Mouse (Mus musculus) B cell, adult 2 months (primary cell): Measurements from ENCODE around the gene B430305J03Rik.
A peak's percentile ranks its signal among the peaks of the same experiment; 100 is the strongest.

Source experiments
- DNase-seq, 2 experiments: peaks; one replicate each; pipeline ENCODE4 v3.0.0; 2022

The B430305J03Rik gene

DNA sequence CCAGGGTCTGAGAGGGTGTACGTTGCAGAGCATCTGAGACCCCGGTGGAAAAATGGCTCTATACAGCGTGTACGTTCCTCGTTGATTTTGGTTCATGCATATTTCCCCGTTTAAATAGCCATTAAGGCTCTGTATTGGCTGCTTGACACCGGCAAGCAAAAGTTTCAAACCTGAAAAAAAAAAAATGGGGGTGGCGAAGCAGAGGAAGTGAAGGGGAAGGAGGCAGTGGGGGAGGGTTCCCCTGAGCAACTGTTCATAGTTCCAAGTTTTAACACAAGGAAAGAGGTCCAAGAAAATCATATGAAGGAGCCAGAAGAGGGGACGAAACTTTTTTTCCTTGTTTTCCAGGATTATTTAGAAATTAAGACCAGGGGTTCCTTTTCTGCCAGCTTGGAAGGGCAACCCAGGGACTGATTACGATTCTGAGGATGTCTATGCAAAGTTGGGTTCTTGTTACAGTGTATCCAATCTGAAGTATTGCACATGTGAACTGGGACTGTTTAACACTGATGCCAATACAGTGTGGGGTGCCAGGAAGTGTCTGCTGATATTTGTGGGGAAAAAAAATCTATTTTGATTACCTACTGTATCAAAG lies at the start of gene B430305J03Rik:
B430305J03Rik (minus strand) TSS at position 173 of the 595 bp plus-strand sequence.
- DNase-seq, result peak; percentile 40 to 45

DNA sequence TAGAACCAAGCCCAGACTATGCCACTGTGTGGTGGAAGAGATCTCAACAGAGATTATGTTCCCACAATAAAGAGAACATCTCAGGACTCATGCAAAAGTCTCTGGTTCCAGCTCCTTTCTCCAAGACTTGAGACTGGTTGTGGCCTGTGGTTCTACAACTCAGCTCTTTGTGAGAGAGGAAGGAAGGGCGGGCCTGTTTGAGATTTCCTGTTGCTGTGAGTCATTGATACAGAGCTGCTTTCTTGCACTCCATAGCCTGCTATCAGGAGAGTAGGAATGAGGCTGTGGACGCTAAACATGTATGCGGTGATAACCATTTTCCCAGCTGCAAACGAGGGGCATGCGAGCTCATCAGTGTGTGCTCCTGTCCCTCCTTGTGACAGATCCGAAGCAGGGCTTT lies 43.9 kb upstream of the B430305J03Rik start:
- DNase-seq, result peak; percentile 31 to 37

DNA sequence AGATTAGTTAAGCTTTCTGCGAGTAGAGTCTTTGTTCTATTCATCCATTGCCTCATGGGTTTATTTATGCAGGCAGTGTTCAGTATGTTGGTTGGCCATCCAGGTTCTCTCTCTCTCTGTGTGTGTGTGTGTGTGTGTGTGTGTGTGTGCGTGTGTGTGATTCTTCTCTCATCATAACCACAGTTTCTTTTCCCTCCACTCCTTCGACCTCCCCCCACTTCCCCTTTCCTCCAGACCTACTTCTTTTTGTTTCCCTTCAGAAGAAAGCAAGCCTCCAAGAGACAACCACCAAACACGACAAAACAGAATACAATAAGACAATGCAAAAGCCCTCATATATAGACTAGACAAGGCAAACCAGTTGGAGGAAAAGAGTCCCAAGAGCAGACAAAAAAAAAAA lies 41.2 kb upstream of the B430305J03Rik start:
- peak; percentile 16 to 37 for DNase-seq

DNA sequence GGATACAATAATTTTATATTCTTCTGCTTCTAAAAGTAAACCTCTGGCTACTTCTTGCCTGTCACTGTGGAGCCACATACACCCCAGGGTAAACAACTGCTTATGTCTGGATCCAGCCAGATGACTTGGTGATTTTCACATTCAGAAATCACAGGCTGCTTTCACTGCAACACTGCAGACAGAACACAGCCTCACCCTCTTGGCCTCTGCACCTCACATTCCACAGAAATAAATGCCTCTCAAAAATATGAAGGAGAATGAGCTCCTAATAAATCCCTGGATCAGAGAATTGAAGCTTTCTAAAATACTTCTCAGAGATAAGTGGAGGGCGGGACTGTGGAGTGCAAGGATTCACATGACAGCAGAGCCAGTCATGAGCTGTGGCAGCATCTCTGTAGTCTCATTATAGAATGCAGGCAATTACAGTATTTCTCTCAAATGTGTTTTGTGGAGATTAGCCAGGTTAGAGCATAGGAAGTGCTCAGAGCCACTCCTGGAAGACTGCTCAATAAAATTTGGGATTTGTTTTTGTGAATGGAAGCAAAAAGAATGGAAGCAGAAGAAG lies 35.2 kb upstream of the B430305J03Rik start:
- DNase-seq, result no peak

DNA sequence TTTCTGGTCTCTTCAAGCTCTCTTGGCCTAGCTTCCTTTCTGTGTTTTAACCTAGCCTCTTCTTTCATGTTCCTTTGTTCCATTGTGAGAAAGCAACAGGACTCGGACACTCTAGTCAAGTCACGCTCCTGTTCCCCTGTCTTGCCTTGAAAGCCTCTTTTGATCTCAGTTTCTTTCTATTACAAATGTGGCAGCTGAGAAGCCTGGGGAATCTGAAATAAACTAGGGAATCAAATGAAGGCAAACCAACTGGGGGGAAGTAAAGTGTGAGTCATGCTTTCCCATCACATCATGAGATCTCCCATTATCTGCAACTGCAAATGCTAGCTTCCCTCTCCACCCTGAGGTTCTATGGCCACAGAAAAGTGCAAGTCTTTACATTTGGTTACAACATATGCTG lies 31.0 kb upstream of the B430305J03Rik start:
- no peak for DNase-seq

DNA sequence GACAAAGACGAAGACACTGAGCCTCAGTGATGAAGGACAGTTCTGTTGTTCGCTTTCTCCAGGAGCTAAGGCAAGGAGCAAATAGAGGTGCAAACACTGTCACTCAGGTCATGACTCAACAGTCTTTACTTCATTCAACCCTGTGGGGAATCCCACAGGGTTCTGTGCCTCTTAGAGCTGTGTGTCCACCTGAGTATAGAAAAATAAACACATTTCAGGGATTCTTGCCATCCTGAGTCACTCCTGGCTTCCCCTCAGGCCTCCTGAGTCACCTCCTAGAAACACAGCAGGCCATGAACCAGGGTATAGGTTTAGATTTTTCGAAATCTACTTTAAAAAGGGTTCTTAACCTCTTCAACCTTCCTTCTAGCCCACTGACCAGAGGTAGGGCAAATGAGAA lies 29.6 kb upstream of the B430305J03Rik start:
- no peak for DNase-seq

DNA sequence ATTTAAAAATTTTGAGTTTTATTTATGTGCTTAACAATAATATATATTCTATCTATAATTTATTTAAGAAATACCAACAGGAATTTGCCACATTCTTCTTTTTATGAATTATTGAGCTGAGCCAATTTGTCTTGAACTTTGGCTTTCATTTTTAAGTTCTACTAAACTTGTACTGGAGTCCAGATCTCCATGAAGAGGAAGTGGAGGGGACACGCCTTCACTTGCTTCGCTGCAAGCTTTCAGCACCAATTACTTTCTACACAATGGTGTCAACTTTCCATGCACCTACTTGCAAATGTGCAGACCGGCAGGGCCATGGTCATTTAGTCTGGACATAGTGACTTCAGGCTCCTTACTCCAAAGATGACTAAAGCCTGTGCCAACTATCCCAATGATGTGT lies 27.8 kb upstream of the B430305J03Rik start:
- DNase-seq, result no peak

DNA sequence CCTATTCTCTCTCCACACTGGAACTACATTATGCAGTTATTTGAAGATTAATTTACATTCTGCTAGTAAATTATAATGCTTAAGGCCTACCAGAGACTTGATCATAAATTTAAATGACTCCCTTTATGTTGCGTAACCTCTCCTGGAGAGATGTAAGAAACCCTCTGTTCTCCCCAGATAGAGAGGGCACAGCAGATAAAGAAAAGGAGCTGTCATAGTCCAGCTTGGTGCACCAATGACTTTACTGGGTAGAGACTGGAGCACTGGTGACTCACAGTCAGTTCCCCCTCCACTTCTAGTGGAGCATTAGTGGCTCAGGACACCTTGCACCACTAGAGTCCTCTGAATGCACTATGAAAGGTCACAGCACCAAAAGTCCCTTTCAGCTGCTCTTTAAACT lies 27.1 kb upstream of the B430305J03Rik start:
- no peak for DNase-seq

DNA sequence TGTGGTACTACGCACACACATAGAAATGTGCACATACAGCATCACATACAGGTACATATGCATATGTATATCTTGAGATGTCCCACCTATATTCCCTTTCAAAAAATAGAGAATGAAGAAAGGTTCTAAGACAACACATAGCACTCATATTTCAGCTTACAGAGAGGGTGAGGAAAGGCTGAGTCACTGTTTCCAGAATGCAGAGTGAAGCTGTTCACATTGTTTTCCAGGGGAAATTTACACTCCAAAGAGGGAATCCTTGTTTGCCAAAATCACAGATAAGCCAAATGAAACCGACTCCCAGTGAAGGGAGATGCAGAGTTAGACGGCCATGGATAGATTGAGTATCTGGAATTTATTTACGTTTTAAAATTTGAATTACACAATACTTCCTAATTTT lies 25.8 kb upstream of the B430305J03Rik start:
- no peak for DNase-seq

DNA sequence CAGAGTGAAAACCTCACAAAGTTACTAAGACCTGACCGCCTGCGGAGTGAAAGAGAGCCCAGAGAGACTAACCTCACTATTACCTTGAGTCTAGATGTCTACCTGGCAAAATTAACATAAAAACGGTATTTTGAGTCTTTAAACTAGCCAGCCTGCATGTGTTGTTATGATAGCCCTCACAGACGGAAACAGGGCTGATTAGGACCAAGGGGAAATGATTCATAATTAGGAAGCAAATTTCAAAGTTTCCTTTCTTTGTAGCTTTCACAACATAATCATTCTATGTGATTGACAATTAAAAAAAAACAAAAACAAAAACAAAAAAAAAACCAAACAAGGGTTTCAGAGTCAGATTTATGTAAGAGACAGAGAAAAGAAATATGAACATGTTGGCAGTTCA lies 20.6 kb upstream of the B430305J03Rik start:
- DNase-seq, result no peak

DNA sequence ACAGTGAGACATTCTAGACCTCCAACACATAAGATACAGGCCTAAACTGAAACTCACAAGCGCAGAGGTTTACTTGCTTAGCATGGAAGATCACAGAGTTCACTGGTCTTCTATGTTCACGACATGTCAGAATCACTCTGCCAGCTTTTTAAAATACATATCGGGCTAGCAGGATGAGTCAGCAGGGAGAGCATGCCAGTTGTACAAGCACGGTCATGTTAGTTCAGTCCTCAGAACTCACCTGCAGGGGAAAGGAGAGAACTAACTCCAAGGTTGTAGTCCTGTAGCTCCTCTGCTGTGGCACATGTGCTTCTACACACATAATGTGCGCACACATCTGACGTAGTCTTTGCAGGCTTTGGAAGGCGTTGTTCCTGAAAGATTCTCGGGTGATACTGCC lies 10.2 kb upstream of the B430305J03Rik start:
- DNase-seq, result no peak

DNA sequence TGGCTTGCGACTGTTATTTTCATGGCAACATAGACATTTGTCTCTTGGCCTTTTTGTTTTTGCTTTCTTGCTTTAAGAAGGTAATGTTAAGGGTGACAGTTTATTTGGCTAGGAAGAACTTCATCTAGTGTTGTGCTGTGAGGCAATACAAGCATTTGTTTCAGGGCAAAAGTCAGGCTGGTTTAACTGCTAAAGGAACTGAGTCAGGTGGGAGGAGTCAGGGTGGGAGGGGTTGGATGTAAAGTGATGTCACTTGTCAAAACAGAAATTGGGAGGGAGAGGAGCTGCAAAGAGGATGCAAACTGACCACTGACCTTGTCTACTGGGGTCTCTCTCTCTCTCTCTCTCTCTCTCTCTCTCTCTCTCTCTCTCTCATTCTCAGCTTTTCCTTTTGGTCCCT lies 2.7 kb upstream of the B430305J03Rik start:
- no peak for DNase-seq

DNA sequence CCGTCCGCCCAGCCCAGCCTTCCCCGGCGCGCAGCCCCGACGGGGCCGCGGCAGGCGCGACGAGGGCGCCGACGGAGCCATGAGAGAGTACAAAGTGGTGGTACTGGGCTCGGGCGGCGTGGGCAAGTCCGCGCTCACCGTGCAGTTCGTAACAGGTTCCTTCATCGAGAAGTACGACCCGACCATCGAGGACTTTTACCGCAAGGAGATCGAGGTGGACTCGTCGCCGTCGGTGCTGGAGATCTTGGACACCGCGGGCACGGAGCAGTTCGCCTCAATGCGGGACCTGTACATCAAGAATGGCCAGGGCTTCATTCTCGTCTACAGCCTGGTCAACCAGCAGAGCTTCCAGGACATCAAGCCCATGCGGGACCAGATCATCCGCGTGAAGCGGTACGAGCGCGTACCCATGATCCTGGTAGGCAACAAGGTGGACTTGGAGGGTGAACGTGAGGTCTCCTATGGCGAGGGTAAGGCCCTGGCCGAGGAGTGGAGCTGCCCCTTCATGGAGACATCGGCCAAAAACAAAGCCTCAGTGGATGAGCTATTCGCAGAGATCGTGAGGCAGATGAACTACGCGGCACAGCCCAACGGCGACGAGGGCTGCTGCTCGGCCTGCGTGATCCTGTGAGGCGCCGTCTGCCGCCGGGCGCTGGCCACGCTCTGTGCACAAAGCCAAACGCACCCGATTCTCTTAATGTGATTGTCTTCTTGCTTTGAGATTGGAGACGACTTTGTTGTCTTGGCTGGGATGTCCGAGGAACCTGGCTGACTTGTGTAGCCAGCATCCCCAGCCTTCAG lies 573 bp downstream of the B430305J03Rik start:
- peak; percentile 48 to 57 for DNase-seq

DNA sequence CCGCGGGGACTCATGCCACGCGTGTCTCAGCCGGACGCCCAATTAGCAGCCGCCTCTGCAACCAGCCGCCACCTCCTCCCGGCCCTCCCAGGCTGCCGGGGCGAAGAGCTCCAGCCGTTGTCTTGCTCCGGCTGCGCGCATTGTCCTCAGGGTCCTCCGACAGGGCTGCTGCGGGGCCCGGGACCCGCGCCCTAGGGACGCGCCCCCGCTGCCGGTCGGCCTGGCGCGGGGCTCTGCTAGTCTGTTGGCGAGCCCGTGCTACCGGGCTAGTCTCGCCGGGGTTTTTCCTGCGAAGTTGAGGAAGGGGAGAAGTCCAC lies 1.1 kb downstream of the B430305J03Rik start:
- DNase-seq, result no peak

DNA sequence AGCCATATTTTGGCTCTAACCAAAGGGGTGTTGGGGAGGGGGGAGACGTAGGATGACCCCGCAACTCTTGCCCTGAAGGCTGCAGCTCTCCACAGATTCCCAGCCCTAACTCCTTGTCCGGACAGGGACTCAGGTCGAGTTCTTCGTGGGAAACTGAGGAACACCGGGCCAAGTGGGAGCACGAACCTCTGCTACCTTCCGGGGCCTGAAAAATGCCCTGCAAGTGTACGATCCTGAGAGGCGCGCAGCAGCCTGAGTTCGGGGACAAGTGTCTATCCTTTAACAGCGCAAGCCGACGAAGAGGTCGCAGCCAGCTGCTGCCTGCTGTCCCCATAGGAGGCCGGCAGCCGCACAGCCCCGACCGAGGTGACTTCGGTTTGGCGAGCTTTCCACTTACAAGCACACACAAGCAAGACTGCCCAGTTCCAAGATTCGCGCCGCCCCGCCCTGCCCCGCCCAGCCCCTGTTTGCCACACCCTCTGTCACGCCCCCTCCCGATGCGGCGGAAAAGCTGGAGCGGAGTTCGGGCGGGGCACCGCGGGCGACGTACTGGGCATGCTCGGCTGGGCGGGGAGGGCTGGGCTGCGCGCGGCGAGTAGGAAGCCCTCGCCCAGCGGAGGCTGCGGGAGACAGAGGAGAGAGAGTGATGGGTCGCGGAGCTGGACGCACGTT lies 1.6 kb downstream of the B430305J03Rik start:
- peak; percentile 92 to 93 for DNase-seq

DNA sequence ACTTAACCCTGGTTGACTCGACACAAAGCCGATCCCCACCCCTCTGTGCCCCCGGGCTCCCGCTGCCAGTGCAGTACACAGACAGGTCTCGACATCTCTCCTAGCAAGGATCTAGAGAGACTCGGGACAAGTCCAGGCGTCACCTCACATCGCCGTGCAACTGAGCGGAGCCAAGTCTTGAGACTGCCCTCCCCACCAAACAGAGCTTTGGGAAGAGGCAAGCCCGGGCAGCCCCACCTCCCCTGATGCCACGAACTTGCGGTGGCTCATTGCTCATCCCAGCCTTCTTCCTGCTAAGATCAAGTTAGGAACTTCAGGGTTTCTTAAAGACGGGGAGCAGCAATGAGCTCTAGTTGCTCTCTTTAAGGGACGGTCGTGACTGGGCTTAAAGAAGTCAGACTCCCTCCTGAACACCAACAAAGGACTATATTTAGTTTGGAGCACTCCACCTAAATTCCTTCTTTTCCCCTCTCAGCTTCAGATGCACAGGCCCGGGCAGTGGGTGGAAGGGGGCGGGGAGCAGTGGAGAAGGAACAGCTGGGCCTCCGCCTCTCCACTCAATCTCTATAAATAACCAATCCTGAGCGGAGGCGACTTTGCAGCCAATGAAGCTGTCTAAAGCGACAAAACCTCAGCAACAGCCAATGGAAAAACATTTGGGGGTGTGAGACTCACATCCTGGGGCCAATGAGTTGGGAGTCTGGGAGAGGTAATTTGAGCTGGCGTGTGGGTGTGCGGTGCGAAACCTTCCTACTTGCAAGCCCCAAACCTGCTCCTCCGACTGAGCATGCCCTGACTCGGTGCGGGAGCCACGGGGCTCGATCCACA lies 2.4 kb downstream of the B430305J03Rik start:
- peak; percentile 21 to 66 for DNase-seq

DNA sequence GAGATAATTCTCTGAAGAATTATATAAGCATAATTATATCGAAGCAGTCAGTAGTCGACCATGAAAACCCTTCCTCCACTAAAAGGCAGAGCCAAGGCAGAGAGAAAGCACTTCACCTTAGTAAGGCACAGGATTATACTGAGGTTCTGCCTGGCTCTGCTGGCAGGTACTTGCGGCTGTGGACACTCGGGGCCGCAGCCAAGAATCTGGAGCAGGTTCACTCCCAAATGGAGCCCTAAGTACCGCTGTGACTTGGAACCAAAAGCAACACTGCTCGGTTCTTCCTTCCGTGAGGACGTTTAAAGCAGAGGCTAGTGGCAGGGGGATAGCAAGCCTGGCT lies 3.0 kb downstream of the B430305J03Rik start:
- peak in 1 of 2 experiments; percentile 29 for DNase-seq

DNA sequence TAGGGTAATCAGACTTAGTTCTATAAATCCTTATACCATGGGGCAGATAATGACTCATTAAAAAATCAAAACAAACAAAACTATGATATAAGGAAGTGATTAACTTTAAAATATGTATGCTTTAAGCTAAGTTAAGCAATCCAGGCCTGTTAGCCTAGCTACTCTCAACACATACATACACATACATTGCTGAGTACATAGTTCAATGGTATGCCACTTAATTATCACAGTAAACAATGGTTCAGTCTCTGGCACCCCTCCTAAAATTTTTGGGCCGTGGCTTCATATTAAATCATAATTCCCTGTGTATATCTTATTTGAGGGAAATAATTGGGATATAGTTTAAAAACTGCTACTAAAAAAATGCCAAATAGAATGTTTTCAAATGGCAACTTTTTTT lies 4.4 kb downstream of the B430305J03Rik start, which contains the start of gene Rap2b:
Rap2b (plus strand) TSS at position 301 of the 400 bp plus-strand sequence.
- DNase-seq, result no peak

DNA sequence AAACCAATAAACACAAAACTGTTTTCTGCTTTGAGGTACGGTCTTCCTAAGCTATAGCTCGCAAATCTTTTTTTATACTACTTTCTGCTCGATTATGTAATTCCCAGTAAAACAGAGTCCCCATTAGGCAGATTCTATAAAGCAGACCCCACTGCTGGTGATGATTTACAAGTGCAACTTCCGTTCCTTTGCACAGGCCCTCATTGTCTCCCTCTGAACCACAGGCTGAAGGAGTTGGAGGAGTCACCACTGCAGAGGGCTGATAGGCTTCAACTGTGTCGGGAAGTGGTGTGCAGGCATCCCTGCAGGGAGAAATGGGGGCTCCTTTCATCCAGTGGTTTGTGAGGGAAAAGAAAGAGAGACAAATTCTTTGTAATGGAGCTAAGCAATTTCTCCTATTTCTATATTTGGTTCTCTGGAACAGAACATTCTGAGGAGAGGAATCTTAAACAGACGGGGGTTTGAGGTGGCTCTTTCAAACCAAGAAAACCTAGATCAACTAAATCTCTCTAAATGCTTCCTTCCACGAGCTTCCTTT lies 6.9 kb downstream of the B430305J03Rik start:
- DNase-seq, result no peak

DNA sequence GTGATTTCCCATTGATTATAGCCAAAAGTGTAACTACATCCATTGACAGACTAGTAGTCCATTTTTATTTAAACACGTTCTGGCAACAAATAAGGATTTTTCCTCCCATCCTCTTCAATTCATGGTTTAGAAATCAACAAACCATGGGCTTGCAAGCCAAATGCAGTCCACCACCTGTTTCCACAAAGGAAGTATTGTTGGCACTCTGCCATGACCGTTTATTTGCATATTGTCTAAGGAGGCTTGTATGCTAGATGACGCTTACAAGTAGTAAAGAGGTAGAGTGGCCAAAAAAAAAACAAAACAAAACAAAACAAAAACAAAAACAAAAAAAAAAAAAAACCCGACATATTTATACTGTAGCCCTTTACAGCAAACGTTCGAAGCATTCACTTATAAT lies 7.6 kb downstream of the B430305J03Rik start:
- peak; percentile 53 to 64 for DNase-seq

DNA sequence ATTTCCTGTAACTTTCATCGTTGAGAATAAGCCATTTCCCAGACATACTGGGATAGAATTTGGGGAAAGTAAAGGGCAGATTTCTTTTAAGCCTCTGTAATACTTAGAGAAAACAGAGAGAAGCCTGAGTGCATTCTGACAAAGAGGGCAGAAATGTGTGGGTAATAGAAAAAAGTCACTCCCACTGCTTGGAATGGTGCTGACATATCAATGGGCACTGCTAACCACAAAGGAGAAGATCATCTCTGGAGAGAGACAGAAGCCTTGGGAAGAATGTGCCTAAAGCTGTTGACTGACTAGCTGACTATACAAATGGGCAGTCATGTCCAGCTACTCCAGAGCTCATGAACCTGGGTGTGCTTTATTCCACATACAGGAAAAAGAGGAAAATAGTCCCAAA lies 10.3 kb downstream of the B430305J03Rik start:
- no peak for DNase-seq

DNA sequence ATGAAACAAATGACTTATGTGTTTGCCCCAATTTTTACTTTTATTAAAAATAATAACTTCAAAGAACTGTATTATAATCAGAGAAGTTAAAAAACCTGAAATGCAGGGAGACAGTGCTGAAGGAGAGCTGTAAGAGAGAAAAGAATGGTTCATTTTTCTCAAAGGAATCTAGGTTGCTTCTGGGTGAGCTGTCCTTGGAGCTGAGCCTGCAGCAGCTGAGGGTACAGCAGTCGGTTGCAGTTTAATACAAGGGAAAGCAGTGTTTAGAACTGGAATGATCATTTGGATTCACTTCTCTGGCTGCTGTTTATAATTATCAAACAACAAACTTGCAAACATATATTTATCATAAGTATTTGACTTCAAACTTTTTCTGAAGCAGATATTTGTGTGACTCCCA lies 16.3 kb downstream of the B430305J03Rik start:
- DNase-seq, result no peak
